Mouse (Mus musculus): Measurements from ENCODE around the gene Hsdl2. TPM values are rescaled to one million over a fixed set of nuclear protein-coding genes. Genes with fewer than 3 reads are reported as not detected.
"Not testable (repeated sequence)": the region's sequence is repeated elsewhere in the genome, so short reads cannot be mapped to it uniquely, and the experiment has no call there.

Gene Hsdl2
- polyA plus RNA-seq, 3 experiments from 2014 or later = 34.5 to 47.5 (median 41.4) TPM

DNA sequence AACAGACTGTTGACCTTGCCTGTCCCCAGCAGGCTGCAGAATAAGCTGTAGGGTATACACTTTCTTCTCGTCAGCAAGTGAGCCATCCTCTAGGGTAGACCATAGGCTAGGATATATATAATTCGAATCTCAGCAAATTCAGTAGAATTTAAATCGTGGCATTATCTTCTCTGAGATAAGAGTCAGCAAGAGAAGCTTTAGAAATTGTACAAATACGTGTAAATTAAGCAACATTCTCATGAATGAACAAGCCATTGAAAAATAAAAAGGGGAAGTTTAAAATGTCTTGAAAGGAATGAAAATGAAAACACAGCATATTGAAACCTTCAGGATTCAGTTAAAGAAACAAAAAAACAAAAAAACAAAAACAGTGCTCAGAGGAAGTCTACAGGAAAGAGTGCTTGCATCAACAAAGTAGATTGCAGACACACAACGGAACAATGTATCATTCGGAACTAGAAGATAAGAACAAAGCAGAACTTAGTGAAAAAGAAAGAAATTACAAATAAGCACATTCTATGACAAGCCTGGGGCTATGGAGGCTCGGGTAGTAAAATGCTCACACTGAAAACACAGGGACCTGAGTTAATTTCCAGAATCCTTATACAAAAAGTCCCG lies 15.7 kb upstream of the Hsdl2 start:
- ATAC-seq = no peak

DNA sequence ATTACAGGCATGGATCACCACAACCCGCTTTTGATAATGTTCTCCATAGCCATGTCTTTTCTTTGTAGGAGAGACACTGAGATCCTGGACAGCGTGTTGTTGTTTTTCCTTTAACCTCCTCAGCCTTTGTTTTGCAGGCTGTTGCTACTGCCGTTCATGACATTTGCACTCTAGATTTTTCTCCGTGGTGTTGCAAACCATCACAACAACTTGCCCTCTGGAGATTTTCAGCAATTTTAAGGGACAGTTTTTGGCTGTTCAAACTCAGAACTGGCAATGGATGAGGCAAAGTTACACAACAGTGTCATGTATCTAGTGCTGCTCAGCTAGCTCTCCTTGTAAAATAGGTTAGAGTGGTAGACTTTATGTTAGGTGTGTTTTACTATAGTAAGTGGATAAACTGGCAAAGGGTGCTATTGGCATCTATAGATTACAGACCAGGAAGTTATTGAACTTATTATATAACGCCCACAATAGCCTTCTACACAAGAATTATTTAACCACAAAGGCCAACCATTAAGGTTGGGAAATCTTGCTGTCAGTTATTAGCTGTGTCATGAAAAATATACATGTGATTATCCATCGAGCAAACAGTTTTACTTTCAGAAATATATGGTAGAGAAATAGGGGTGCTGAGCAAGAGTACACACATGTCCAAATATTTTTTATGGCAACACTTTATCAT lies 13.6 kb upstream of the Hsdl2 start:
- ATAC-seq = no peak

DNA sequence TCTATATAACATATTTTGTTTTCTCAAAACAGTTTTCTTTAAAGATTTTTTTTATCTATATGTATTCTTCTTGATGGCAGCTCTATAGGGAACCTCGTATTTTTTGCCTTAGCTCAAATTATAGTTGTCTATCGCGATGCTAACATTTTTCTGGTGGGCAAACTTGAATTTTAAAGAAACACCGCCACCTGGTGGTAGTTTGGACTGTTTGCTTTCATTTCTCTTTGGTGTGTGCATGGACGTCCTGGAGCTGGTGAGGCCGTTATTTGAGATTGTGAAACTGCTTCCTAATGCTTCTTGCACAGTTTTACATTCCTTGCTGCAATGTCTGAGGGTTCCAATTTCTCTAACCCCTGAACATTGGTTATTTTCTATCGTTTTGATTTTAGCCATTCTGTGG lies 11.8 kb upstream of the Hsdl2 start:
- ATAC-seq = peak; percentile 70

DNA sequence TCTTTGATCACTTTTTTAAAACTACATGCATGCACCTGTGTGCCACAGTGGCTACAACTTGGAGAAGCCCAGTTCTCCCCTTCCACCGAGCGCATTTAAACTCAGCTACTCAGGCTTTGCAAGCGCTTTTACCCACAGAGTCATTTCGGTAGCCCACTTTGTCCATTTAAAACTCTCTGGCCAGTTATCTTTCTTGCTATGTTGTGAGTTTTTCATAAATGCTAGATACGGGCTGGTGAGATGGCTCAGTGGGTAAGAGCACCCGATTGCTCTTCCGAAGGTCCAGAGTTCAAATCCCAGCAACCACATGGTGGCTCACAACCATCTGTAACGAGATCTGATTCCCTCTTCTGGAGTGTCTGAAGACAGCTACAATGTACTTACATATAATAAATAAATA lies 10.8 kb upstream of the Hsdl2 start:
- ATAC-seq = not testable (repeated sequence)

DNA sequence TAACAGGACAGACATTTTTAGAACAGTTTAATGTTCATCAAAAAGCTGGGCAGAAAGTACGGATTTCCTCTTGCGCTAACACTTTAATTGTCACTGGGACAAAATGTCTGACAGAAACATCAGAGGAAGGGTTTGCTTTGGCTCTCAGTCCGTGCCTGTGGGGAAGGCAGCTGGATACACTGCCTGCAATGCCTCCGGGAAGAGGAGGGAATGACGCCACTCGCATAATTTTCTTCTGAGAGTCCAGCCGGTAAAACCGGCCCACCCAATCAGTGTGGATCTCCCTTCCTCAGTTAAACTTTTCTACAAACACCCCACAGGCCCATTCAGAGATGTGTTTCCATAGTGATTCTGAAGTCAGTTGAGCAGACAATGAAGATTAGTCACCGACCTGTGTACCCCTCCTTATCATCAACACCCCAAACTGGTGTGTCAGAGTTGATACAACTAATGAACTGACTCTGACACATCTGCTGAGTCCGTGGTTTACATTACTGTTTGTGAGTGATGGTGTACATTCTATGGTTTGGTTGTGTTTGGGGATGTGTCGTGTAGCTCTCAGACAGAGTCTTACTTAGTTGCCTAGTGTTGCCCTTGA lies 8.7 kb upstream of the Hsdl2 start:
- no peak for ATAC-seq

DNA sequence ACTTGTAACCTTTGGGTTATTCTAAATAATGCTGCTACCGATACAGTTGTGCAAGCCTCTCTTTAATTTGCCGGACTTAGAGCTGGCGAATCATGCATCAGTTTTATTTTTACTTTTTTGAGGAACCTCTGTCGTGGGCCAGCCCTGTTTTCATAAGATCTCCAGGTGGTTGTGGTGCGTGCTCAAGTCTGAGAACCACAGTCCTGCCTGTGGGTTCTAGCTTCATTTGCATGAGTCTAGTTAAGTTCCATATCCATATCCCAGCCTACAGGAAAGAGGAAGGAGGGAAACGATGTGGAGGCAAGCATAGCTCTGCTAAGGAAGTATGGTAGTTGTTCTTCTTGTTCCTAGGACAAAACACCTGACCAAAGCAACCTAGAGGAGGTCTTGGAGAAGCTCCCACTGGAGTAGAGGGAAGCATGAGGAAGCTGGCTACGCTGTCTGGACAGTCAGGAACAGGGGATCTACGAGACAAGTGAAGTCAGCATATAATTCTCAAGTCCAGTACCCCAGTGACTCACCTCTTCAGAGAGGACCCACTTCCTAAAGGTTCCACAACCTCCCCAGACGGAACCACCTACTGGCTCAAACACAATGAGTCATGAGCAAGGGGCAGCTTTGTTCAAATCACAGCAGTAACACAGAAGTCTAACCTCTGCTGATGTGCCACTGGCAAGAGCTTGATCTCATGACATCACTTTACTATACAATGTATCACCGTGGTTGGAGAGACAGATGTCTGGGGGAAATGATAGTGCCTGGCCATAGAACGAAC lies 6.0 kb upstream of the Hsdl2 start:
- ATAC-seq = no peak

DNA sequence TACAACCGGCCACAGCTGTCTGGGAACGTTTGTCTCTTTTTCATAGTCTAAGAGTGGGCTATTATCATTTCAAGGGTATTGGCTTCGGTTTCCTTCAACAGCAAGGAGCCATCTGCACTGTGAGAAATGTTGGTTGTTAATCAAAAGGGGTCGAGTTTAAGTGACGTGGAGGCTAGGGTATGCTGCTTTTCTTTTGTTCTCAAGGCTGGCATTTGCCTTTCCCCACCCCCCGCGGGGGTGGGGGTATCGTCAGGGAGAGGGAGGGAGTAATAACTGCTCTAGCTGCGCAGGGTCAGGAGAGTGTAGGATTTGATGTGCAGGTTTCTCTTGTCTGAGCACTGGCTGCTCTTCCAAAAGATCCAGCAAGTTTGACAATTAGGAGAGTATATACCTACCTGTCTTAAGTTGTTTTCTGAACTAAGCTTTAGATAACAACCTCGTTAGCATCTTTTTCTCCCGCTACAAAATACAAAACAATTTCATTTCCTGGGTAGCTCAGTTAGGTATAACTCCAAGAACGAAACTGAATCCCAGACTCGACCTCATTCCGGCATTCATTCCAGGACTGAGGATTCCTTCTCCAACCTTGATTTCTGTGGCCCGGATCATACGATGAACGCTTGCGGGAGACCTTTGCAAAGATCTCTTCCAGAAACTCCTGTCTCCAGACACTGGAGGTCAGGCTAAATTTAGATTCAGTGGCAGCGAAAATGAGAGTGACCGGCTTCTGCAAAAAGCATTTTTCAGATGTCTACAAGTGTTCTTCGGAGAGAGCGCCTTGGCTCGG lies 675 bp upstream of the Hsdl2 start:
- peak; percentile 22 for ATAC-seq

DNA sequence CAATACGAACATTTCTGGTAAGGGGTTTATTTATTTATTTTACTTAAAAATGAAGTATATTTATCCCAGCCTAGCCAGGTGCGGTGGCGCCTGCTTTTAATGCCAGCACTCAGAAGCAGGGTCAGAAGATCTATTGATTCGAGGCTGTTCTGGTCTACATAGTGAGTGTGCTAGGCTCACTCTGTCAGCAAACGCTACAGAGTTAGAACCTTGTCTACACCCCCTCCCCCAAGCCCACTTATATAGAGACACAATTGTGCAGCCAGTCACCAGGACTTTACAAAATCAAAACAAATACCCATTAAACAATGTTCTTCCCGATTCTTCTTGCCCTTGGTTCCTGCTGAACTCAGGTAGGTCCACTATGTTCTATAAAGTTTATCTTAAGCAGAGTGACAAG lies 823 bp downstream of the Hsdl2 start:
- ATAC-seq = no peak

DNA sequence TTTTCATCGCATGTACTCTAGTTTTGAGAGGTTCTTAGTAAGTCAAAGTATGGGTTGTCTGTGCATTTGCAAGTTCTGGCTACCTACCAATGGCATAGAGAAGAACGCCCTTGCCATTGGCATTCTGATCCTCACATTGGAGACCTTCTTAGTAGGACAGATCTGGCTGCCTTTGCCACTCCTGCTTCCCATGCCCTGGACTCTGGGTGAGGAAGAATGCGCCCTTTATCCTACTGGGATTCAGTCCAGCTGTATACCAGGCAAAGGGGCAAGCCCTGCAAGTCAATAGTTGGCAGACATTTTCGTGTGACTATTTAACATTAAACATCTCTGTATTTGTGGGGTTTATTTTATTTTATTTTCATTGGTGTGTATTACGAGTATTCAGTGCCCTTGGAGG lies 3.7 kb downstream of the Hsdl2 start:
- ATAC-seq = no peak

DNA sequence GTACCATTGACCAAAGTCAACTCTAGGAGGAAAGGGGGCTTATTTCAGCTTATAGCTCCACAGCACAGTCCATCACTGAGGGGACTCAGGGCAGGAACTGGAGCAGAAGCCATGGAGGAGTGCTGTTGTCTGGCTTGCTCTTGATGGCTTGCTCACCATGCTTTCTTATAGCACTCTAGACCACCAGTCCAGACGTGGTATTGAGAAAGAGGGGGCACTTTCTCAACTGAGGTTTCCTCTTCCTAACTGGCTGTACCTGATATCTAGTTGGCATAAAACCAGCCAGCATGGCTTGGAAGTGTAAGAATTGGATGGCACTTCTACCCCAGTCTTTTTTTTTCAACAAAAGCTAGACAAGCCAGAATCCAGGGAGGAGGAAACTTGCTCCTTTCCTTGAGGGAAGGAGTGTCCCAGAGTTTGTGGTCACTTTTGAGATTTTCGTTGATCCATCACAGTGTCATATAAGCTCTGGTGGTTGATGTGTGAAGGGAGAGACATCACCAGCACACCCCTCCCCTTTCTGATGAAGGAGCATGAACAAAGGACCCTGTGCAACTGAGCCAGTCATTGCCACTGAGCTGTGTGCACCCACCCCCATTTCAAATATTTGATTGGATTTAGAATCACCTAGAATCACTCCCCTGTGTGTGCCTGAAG lies 6.0 kb downstream of the Hsdl2 start:
- no peak for ATAC-seq

DNA sequence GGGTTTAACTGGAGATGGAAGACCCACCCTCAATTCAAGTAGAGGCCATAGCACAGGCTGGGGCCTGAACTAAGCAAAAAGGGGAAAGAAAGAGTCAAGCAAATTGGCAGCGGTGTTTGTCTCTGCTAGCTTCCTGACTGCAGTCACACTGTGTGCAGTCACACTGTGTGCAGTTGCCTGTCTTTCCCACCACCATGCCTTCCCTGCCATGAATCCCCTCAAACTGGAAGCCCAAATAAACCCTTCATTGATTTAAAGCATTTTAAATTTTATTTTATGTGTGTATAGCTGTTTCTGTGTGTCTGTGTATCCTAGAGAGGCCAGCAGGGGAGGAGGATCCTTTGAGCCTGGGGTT lies 6.5 kb downstream of the Hsdl2 start:
- no peak for ATAC-seq

DNA sequence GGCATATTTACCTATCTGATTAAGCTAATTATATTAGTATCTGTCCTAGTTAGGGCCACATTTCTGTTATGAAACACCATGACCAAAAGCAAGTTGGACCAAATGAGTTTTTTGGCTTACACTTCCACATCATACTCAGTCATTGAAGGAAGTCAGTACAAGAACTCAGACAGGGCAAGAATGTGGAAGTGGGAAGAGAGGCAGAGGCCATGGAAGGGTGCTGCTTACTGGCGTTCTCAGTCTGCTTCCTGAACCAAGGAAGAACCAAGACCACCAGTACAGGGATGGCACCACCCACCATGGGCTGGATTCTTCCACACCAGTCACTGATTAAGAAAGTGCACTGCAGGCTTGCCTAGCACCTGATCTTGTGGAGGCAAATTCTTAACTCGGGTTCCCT lies 13.3 kb downstream of the Hsdl2 start:
- ATAC-seq = no peak

DNA sequence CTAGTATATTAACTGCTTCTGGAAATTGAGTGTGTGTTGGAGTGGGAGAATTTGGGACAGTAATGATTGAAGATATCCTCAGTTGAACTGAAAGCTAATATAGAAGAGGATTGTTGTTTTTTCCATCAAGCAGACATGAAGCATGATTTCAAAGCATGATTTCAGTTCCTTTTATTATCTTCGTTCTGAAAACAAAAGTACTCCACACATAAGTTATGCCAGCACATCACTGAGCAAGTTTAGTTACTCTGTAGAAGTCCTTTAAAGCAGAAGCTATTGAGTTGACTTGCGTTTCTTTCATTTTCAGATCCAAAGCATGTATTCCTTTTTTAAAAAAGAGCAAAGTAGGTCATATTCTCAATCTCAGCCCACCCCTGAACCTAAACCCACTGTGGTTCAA lies 15.2 kb downstream of the Hsdl2 start:
- no peak for ATAC-seq

DNA sequence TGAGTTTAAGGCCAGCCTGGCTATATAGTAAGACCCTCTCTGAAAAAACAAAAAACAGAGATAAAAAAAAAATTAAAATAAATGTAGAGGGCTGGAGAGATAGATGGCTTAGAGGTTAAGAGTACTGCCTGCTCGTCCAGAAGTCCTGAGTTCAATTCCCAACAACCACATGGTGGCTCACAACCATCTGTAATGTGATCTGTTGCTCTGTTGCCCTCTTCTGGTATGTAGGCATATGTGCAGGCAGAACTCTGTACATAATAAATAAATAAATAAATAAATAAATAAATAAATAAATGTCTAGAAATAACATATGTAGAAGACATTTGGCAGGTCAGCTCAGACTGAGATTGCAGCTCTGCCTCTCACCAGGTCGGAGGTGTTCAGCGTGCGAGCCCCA lies 21.3 kb downstream of the Hsdl2 start:
- no peak for ATAC-seq

DNA sequence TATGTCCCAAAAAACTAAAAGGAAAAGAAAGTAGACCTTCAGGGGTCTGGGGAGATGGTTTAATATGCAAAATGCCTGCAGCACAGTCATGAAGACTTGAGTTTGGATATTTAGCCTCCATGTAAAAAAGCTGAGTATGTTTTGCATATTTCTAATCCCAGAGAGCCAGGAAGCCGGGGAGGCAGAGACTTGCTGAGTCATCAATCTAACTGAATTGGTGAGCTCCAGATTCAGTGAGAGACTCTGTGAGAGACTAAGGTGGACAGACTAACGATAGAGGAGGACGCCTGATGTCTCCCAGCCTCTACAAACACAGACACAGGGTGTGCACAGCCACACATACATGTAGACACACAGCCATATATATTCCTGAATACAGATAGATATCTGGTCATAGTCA lies 23.5 kb downstream of the Hsdl2 start:
- ATAC-seq = no peak

DNA sequence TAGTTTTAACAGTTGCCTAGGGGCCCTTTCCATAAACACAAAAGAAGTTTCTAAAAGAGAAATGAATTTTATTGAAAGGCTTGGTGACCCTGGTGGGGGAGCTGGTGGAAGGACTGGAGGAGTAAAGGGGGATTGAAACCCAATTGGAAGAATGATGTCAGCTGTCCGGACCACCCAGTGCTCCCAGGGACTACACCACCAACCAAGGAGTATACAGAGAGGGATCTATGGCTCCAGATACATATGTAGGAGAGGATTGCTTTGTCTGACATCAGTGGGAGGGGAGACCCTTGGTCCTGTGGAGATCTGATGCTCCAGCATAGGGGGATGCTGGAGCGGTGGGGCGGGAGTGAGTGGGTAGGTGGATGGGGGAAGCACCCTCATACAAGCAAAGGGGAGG lies 24.1 kb downstream of the Hsdl2 start:
- ATAC-seq = no peak

DNA sequence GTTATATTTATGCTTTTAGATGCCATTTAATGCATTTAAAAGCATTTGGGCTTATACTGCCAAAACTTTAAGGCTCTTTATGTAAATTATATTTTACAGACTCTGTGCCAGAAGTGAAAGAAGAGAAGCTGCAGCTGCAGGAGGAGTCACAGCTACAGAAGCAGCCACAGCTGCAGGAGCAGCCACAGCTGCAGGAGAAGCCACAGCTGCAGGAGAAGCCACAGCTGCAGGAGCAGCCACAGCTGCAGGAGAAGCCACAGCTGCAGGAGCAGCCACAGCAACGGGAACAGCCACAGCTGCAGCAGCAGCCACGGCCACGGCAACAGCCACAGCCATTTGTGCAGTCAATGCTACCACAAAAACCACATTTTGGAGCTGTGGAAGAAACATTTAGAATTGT lies 29.0 kb downstream of the Hsdl2 start:
- no peak for ATAC-seq

DNA sequence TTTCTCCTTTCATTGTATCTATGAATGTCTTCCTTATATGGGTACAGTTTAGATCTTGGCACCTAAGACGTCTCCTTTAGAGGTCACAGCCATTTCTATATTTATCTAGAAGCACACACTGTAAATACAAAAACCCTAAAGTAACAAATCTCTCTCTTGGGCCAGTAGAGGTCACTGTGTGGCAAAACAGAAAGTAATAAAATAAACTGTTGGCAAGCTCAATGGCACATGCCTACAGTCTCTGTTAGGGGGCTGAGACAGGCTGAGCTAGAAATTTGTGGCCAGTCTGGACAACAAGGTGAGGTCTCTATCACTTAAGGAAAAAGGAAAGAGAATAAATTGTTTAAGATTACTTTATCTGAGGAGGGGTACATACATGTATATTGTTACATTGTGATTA lies 33.6 kb downstream of the Hsdl2 start:
- ATAC-seq = peak; percentile 76

DNA sequence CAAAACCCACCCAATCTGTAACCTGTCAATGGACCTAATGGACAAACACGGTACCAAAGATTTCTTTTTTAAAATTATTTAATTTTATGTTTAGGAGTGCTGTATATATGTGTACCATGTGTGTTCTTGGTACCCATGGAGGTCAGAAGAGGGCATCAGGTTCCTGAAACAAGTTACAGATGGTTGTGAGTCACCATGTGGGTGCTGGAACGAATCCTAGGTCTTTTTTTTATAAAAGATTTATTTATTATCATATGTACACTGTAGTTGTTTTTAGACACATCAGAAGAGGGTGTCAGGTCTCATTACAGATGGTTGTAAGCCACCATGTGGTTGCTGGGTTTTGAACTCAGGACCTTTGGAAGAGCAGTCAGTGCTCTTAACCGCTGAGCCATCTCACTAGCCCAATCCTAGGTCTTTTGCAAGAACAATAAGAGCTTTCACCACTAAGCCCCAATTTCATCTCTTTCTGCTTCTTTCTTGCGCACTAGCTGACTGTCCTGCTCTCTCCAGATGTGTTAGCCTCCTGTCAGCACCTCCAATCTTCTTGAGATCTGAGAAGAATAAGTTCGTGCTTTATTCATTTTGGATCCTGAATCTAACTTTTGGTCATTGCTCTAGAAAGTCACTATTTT lies 38.4 kb downstream of the Hsdl2 start:
- no peak for ATAC-seq

DNA sequence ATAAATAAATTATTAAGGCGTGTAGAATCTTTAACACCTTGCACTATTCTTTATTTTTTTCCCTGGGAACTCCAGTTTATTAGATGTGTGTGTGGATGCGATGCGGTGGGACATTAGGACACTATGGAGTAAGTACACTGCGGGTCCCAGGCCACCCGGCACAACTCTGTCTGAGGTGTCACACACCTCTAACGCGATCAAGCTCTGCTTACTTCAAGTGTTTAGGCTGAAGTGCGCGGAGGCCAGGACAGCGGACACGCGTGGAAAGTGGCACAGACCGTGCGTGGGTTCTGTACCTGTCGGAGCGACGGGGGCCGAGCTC lies 44.3 kb downstream of the Hsdl2 start:
- ATAC-seq = peak; percentile 58

DNA sequence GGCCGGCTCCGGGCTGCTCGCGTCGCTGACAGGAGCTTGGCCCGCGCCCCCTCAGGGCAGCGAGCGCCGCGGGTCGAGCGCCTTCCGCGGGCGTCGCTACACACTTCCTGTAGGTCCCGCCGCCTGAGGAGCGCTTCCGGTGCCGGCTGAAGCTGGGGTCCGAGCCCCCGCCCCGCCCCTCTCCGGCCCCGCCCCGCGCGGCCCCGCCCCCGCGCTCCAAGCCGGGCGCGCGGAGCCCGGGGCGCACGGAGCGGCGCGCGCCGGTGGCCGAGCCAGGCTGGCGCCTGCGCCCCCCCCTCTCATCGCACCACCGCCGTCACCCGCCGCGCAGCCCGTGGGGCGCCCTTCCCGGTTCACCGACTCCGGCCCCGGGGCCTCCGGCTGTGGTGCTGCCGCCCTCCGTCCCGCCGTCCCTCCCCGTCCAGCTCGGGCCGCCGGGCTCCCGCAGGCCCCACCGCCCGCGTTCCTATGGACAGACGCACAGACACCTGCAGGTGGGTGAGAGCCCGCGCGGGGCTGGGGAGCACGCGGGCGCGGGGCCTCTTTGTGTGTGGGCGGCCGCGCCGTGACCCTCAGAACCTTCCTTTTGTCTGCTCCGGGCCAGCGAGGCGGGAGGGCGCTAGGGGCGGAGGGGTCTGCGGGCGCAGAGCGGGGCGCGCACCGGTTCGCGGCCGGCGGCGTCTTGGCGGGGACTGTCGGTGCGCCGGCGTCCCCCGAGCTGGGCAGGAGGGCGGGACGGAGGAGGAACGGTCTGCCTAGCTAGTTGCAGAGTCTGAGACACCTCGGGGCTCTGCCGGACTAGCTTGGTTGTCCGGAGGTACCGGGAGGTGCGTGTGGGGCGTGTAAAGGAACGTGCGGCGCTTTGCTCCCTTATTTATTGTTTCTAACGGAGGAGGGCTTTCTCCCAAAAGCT lies 44.9 kb downstream of the Hsdl2 start, which contains the start of gene E130308A19Rik:
Gene E130308A19Rik (plus strand): TSS at position 214 of the 913 bp plus-strand sequence.
- ATAC-seq = peak; percentile 86

Data from inflammation-experienced regulatory T-cells, adult 6 months (primary cell).